Mouse (Mus musculus): ENCODE results near the gene P2rx1.

The P2rx1 gene

DNA sequence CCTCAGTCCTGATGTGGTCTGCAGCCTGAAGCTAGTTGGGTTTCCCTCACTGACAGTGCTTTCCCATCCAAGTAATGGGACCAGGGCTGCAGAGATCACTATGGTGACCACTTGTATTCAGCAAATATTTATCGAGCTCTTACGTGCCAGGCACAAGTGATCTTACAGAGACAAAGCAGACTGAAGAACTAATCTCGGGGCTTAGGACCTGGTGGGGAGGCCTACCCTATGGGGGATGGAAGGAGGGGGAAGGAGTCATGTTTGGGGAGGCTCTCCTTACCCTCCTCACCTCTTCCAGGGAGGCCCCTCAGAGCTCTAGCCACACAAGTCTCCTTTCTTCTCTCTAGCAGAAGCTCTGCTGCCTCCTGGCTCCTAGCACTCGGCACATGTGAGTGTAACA, 24.9 kb downstream of the P2rx1 start:
- no peak for DNase-seq

DNA sequence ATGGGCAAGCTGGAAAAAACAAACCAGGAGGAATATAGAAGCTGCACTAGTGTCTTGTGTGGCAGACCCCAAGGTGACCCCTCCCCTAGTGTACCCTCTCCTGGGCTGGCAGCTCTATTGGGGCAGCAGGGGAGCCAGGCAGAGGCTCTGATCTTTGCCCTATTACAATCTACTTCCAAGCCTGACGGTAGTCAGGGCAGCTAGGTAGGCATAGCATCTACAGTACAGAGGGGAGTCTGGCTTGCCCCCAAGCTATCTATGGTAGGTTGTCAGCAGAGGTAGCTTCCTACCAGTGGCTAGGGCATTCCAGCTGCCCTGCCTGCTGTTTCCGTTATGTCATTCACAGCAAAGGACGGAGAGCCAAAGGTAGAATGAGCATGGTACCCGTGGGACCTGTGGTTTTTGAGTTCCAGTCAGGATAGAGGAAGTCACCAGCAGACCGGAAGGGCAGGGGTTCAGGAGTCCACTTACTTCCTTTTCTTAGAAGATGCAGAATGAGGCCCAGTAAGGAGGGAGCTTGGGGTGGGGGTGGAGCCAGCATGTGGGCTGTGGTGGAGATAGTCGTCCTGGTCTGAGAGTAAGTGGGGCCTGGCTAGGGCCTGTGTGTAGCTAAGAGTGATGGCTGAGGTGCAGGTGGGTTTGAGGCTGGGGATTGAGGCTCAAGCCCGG, 25.5 kb downstream of the P2rx1 start:
- DNase-seq: no peak

DNA sequence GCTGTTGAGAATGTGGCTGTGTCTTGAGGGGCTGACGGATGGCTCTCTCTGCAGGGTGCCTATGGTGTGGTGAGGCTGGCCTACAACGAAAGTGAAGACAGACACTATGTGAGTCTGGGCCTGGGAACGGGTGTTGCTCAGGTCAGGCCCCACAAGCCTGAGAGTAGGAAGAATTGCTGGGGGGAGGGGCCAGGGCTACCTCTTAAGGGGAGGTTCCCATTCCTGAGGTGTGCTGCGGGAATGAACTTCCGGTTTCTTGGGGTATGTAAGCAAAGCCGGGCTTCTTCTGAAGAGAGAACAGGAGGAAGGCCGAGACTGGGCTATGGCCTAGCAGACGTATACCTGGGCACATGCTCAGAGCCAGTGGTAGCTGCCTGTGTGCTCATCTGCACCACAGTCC, 28.1 kb downstream of the P2rx1 start:
- DNase-seq: no peak

- DNase-seq: peak; percentile 89 to 90
These were observed 32.1 kb downstream of the P2rx1 start for GRCm38 (mm10) chr11:73030821-73031498.

DNA sequence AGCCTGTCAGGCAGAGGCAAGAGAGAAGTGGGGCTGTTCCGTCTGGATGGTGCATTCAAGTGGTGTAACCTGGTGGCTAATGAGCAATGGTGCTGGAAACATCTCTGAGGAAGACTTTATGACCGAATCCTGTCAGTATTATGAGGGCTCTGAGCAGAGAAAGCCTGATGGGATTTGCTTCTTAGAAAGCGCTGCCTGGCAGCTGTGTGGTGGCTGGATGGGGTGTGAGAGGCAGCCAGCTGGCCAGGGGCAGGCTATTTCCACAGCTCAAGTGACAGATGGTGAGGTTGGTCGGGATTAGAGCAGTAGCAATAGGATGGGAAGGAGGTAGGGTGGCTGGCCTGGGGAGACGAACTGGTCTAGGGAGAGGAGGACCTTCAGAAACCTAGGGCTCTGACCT, 32.6 kb downstream of the P2rx1 start:
- DNase-seq: peak in 1 of 2 experiments; percentile 36

GRCm38 (mm10) chr11:73036077-73036476, 37.2 kb downstream of the P2rx1 start:
- no peak for DNase-seq

GRCm38 (mm10) chr11:73036889-73037288, 38.0 kb downstream of the P2rx1 start:
- no peak for DNase-seq

- no peak for DNase-seq
These were observed 38.8 kb downstream of the P2rx1 start for GRCm38 (mm10) chr11:73037691-73038090.

- peak; percentile 76 to 83 for DNase-seq
These were observed 40.3 kb downstream of the P2rx1 start for GRCm38 (mm10) chr11:73039102-73039799.

- DNase-seq: no peak
These were observed 45.4 kb downstream of the P2rx1 start for GRCm38 (mm10) chr11:73044229-73044755.

GRCm38 (mm10) chr11:73044789-73045188, 45.9 kb downstream of the P2rx1 start:
- DNase-seq: no peak

- peak; percentile 96 to 98 for DNase-seq
These were observed 48.7 kb downstream of the P2rx1 start, which contains the start of gene Ncbp3 for GRCm38 (mm10) chr11:73047542-73047996. Ncbp3 (plus strand) TSS chr11:73047783.

DNA sequence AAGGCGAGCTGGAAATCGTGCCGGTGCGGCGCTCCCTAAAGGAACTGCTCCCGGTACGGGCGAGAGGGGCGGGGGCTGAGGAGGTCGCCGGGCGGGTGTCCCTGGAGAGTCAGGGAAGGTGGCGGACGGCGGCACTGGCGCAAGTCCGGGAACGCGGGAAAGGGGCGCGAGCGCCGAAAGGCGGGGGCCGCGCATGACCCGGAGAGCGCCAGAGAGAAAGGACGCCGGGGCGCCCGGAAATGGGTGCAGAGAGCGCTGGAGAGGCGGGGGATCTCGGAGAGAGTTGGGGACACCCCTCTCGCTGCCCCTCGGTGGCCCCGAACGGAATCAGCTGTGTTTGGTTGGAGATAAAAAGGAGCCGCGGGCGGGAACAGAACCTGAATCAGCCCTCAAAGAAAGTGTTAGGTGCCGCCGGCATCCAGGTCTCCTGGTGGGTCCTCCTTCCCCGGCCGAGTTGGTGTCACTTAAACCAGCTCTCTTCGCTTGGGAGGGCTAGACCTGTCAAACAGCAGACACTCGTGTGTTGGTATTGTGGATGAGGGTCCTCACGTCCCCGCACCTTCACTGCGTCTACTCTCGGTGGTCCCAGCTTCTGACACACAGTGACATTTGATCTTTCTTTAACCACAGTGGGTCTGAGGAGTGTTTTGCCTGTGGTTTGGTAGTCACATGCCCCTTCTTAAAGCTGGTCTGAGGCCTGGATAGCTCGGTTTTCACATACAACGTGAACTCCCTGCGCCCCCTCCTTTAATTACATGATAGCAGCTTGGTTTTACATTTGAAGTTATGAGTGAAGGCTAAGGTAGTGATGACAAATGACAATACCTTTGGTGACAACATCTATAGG, 49.4 kb downstream of the P2rx1 start:
- DNase-seq: peak in 1 of 2 experiments; percentile 22

DNA sequence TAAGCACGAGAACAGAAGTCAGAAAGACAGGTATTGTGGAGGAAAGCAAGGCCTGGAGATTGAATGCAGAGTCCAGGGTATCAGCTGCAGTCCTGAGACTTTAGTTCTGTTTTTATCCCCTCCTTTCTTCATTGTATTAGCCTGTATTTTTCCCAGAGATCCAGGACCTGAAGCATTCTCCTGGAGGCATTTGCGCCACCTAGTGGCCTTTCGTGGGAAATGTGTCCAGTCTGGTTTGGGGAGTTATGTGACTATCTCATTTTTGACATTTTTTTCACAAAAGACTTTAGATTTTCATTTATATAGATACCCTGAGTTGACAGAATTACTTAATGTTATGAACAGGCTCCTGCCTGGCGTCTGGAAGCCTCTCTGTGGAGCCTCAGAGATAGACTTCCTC, 50.4 kb downstream of the P2rx1 start:
- DNase-seq: peak; percentile 88 to 91

DNA sequence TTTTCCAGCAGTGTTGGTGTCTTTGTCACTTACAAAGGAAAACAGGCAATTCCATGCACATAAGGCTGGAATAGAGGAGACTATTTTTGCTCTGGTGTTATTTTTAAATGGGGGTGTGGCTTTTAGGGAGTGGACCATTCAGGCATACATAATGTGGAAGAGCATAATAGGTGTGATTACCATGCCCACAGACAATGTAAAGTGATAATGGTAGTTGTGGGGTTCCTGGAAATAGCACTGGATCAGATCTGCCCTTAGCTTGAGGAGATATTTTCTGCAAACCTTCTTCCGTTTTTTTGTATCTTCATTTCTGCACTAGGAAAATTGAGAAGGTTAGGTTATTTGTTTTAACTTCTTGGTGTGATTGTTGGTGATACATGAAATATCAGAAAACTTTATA, 53.9 kb downstream of the P2rx1 start:
- DNase-seq: no peak

GRCm38 (mm10) chr11:73057701-73058100, 58.8 kb downstream of the P2rx1 start:
- no peak for DNase-seq

- no peak for DNase-seq
These were observed 60.7 kb downstream of the P2rx1 start for GRCm38 (mm10) chr11:73059630-73060029.

DNA sequence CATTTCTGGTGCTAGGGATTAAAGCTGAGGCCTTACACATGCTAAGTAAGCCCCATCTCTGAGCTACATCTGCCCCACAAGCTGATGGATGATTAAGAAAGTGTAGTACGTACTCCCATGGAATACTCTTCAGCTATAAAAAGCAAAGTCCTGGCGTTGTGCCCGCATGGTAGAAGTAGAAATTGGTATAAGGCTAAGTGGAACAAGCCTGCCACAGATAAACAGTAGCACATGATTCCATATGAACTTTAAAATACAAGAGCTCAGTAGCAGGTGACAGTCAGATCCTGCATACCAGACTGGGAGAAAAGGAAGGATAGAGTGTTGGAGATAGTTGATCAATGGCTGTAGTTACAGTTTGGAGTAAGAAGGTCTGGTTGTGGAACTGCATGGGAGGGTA, 62.5 kb downstream of the P2rx1 start:
- no peak for DNase-seq
